Mouse (Mus musculus): ENCODE measurements around the gene Diexf.
A peak's percentile ranks its signal among the peaks of the same experiment; 100 is the strongest.

Diexf gene

DNA sequence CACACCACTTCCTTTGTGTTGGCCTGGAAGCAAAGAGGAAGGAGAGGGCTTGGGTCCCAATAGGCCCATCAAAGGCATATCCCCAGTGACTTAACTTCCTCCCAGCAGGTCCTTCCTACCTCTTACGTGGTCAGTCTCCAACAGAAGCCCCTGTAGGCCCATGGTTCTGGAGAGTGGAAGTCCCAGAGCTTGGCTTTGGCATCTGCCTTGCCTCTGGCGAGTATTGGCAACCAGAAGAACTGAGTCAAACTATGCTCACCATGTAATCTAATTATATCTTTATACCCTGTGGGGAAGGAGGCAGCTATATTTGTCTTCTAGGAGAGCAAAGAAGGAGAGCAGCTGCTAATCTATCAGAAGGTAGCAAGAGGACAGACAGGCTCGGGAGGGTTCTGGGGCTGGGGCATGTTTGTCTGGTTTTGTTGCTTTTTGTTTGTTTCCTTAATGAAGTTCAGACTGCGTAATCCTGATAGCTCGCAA is 44.5 kb downstream of the Diexf start:
- DNase-seq = no peak

DNA sequence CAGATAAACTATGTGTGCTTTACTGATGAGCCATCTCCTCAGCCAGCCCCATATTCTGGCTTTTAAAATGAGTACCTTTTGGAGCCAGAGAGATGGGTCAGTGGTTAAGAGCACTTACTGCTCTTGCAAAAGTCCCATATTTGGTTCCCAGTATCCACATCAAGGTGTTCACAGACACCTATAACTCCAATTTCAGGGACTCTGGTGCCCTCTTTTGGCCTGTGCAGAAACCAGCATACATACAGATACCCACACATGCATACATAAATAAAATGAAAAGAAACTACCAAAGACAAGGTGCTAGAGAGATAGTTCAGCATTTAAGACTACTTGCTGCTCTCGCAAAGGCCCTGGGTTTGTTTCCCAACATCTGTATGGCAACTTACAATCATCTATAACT is 46.1 kb downstream of the Diexf start:
- no peak for DNase-seq

DNA sequence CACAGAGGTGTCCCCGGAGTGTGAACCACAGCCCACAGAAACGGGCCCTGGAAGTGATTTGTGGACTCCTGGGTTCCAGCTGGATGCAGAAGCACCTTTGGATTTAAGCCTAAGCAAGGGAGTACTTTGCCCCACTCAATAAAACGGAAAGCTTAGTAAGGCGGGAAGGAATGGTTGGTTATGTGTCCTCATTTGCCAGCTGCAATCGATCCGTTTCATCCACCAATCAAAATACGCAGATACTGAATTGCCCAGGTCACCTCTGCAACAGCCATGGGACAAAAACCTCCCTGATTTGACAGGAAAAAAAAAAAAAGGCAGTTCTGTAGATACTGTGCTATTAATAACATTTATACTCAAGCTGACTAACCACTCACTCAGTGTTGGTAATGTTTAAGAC is 47.0 kb downstream of the Diexf start:
- no peak for DNase-seq

DNA sequence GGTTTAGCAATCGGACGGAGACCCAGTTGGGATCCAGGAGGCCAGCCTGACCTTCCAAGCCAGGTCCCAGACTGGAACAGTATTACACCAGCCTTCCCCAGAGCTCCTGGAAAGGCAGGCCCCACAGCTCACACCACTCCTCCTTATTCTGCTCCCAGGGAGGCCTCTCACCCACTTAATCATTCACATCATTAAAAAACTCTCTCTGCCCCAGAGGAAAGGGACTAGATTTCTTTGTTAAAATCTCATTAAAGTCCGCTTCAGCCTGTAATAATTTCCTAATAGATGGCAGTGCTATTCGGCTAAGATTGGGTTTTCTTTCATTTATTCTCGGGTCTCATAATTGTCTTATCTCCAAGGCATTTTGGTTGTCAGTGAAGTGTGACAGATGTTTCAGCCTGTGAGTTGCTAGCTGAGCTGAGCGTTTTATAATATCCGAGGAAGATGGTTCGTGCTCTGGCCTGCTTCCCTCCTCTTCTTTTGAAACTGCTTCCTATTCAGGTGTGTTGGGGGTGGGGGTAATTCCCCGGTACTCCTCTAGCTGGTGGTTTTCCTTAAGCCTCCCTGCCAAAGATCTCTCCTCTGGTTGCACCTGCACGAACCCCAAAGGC is 47.7 kb downstream of the Diexf start:
- no peak for DNase-seq

DNA sequence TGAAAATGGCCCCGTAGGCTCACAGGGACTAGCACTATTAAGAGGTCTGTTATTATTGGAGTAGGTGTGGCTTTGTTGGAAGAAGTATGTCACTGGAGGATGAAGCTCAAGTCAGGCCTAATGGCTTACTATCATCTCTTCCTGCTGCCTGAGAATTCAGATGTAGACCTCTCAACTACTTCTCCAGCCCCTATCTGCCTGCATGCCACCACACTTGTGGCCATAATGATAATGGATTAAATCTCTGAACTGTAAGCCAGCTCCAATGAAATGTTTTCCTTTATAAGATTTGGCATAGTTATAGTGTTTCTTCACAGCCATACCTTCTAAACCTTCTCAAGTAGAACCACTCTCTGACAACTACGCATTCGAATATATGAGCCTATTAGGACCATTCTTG is 67.5 kb downstream of the Diexf start:
- DNase-seq = no peak

DNA sequence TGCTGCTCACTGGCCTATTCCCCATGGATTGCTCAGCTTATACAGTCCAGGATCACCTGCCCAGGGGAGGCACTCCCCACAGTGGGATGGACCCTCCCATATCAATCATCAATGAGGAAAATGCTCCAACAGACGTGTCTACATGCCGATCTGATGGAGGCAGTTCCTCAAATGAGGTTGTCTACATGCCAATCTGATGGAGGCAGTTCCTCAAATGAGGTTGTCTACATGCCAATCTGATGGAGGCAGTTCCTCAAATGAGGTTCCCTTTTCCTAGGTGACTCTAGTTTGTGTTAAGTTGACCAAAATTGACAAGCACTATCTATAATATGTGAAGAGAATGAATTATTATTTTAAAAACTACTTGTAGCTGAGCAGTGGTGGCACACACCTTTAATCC is 69.9 kb downstream of the Diexf start:
- DNase-seq = no peak

DNA sequence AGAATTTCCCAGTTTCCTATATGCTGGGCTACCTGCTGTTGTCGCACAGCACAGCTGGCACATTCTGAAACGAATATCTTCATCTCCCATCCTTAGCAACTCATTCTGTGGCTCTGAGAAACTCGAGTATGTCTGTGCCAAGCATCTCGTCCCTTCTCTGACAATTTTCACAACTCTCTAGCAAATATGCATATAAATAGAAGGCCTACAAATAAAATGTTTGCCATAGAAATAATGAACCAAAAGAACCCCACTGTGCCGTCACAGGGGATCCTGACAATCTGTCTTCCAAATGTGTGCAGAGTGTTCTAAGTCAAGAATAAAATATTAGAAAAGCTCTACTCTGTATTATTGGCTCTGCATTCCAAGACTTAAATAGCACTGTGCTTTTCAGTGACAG is 70.5 kb downstream of the Diexf start:
- DNase-seq = peak in 1 of 2 experiments; percentile 11

DNA sequence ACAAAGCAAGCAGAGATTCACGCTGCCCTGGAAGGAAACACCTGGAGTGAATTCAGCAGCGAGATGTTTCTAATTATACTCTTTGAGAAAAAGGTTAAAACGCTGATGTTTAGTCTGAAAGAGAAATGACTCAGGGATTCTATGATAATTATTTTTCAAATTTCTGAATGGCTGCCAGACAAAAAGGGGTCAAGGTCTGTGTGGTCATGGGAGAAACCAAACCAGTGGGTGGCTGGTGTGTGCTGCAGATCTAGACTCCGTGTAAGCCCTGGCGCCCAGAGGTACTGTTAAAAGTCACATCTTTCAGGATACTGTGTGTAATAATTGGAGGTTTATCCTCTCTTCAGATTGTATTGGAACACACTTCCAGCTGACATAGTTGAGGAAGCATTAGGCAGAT is 75.7 kb downstream of the Diexf start:
- no peak for DNase-seq

DNA sequence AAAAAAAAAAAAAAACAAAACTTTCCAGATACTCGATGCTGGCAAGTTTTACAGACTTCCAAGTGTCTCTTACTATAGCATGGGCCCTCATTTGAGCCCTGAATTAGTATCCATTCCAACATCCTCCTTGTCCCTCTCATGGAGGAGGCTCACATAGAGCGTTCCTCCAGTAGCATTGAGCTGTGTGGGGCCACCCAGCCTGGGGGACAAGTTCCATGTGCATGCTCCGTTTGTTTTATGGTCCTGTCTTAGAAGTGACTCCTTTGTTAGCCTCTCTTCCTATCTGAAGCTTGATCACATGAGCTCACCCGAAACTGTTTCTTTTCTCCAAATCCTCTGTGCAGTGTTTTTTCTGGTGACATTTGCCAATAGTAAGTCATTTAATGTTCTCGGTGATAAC is 77.0 kb downstream of the Diexf start:
- no peak for DNase-seq

DNA sequence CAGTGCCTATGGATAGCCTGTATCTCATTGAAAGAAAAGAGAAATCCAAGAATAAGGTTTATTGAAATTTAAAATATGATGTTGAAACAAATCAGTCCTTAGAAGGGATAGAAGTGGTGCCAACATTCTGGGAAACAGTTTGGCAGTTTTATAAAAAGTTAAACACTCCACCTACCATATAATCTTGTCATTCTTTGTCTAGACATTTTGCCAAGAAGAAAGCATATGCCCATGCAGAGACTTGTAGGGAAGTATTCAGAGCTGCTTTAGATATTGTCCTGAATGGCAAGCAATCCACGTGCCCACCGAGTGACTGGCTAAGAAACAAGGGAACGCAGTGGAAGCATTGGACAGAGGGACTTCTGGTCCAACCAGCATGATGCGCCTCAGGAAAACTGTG is 82.5 kb downstream of the Diexf start:
- no peak for DNase-seq

DNA sequence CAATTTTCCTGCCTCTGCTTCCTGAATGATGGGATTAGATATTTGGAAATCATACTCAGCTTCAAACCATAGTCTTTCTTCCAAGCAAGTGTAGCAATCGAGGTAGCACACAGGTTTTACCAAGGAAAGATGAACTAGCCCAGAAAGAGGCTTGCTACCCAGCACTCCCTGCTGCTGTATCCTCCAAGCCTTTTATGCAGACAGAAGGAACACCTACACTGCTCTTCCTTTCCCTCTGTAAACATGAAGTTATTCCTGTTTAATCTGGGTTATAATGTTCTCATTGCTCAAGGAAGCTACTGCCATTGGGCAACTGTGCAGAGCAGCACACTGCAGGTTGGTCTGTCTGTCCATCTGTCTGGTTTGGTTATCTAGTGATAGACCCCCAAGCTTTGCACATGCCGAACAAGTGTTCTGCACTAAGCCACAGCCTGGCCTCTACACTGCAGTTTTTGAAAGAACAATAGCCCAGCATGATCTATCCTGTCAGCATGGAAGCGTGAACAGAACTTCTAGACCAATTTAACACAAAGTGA is 87.2 kb downstream of the Diexf start:
- no peak for DNase-seq

All from cerebellum, adult 18-20 months (tissue).